Mouse (Mus musculus): Measurements from ENCODE around the gene Clec10a. TPM values are rescaled to one million over a fixed set of nuclear protein-coding genes. Genes with fewer than 3 reads are reported as not detected.

Clec10a gene
- polyA plus RNA-seq (2015; fragmentation: Nextera tagmentation; extraction: Ambion mirVana) = 4.7 and 11.4 TPM in 2 replicates

DNA sequence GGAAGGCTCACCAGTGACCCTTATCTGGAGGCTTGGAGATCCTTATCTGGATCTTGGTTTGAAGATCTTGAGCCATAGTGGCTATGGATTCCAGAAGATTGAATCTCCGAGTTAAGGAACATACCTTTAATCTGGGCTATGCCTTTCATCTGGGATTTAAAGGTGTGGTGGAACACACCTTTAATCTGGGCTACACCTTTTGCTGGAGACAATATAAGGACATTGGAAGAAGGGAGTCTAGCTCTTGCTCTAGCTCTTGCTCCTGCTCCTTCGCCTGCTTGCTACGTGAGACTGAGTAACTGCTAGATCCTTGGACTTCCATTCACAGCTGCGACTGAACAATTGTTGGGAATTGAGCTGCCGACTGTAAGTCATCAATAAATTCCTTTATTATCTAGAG lies at the start of gene Clec10a:
Clec10a (plus strand) TSS at position 301 of the 400 bp plus-strand sequence.

DNA sequence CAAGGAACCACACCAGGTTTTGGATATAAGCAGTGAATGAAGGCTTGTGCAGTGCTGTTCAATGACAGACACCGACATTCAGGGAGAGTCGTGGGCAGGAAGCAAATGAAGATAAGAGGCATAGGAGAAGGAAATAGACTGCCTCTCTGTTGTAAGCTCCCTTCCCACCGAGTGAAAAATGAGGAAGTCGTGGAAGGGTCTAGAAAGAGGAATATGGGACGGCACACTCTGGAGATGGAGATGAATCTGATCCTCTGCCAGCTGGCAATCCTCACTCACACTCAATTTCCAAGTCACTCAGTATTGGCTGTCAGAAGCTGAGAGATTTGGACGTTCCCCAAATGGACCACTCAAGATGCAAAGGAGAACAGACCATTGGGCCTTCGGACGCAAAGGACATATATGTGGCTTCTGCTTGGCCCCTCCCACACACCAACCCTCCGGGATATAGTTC lies 26.0 kb upstream of the Clec10a start, which contains the start of gene Mgl2:
Mgl2 (plus strand) TSS at position 404 of the 454 bp plus-strand sequence.

DNA sequence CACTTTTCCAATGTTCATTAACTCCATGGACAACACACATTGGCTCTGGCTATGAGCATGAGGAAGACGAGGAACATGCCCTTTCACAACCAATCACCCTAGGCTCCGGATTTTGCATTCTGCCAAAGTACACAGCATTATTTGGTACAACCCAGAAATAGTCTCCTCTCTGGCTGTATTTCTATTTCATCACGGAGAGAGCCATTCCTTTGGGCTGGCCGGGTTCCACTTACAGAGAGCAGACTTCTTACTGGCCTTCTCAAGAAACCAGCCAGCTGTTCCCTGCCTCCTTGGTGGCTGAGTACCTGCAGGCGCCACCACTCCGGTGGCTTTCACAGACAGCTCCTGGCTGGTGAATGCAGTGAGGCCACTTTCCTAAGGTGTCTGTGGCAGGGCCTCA lies 56.4 kb downstream of the Clec10a start, which contains the start of gene Slc16a11:
Slc16a11 (plus strand) TSS at position 330 of the 400 bp plus-strand sequence.

Other genes with a start within 250 kb of the Clec10a start
- 41.9 and 42.1 TPM in 2 replicates for gene Gps2, start 242.3 kb upstream of the Clec10a start, polyA plus RNA-seq (2015; fragmentation: Nextera tagmentation; extraction: Ambion mirVana)
- 952 and 1,117 TPM in 2 replicates for gene Eif5a, start 234.2 kb upstream of the Clec10a start, polyA plus RNA-seq (2015; fragmentation: Nextera tagmentation; extraction: Ambion mirVana)
- 0.78 and 0.85 TPM in 2 replicates for gene Ybx2, start 220.4 kb upstream of the Clec10a start, polyA plus RNA-seq (2015; fragmentation: Nextera tagmentation; extraction: Ambion mirVana)
- gene Slc2a4, start 208.0 kb upstream of the Clec10a start, polyA plus RNA-seq (2015; fragmentation: Nextera tagmentation; extraction: Ambion mirVana) = 128 and 138 TPM in 2 replicates
- 0.23 and 0.57 TPM in 2 replicates for gene Cldn7, start 191.4 kb upstream of the Clec10a start, polyA plus RNA-seq (2015; fragmentation: Nextera tagmentation; extraction: Ambion mirVana)
- 42.1 and 46.1 TPM in 2 replicates for gene Ctdnep1, start 175.0 kb upstream of the Clec10a start, polyA plus RNA-seq (2015; fragmentation: Nextera tagmentation; extraction: Ambion mirVana)
- gene Elp5, start 173.7 kb upstream of the Clec10a start, polyA plus RNA-seq (2015; fragmentation: Nextera tagmentation; extraction: Ambion mirVana) = 86.0 and 92.4 TPM in 2 replicates
- 320 and 389 TPM in 2 replicates for gene Gabarap, start 165.1 kb upstream of the Clec10a start, polyA plus RNA-seq (2015; fragmentation: Nextera tagmentation; extraction: Ambion mirVana)
- 31.1 and 33.7 TPM in 2 replicates for gene Phf23, start 160.4 kb upstream of the Clec10a start, polyA plus RNA-seq (2015; fragmentation: Nextera tagmentation; extraction: Ambion mirVana)
- 11.2 and 11.8 TPM in 2 replicates for gene Dvl2, start 155.6 kb upstream of the Clec10a start, polyA plus RNA-seq (2015; fragmentation: Nextera tagmentation; extraction: Ambion mirVana)
- gene Acadvl, start 140.8 kb upstream of the Clec10a start, polyA plus RNA-seq (2015; fragmentation: Nextera tagmentation; extraction: Ambion mirVana) = 311 and 331 TPM in 2 replicates
- 3.3 and 5.3 TPM in 2 replicates for gene Dlg4, start 139.3 kb upstream of the Clec10a start, polyA plus RNA-seq (2015; fragmentation: Nextera tagmentation; extraction: Ambion mirVana)
- gene Asgr1, start 102.1 kb upstream of the Clec10a start, polyA plus RNA-seq (2015; fragmentation: Nextera tagmentation; extraction: Ambion mirVana) = 0.13 and 0.21 TPM in 2 replicates
- gene Asgr2, start 63.6 kb upstream of the Clec10a start, polyA plus RNA-seq (2015; fragmentation: Nextera tagmentation; extraction: Ambion mirVana) = 0.23 and 0.68 TPM in 2 replicates
- 8.2 and 9.7 TPM in 2 replicates for gene Mgl2, start 25.9 kb upstream of the Clec10a start, polyA plus RNA-seq (2015; fragmentation: Nextera tagmentation; extraction: Ambion mirVana)
- 0.37 and 0.59 TPM in 2 replicates for gene Slc16a11, start 56.6 kb downstream of the Clec10a start, polyA plus RNA-seq (2015; fragmentation: Nextera tagmentation; extraction: Ambion mirVana)
- gene Slc16a13, start 64.9 kb downstream of the Clec10a start, polyA plus RNA-seq (2015; fragmentation: Nextera tagmentation; extraction: Ambion mirVana) = 1.3 and 2.4 TPM in 2 replicates
- 6.5 and 8.3 TPM in 2 replicates for gene Bcl6b, start 73.6 kb downstream of the Clec10a start, polyA plus RNA-seq (2015; fragmentation: Nextera tagmentation; extraction: Ambion mirVana)
- gene 0610010K14Rik, start 81.7 kb downstream of the Clec10a start, polyA plus RNA-seq (2015; fragmentation: Nextera tagmentation; extraction: Ambion mirVana) = 70.9 and 85.5 TPM in 2 replicates
- 6.0 and 7.6 TPM in 2 replicates for gene Gm21988, start 83.6 kb downstream of the Clec10a start, polyA plus RNA-seq (2015; fragmentation: Nextera tagmentation; extraction: Ambion mirVana)
- 228 and 235 TPM in 2 replicates for gene Rnasek, start 83.6 kb downstream of the Clec10a start, polyA plus RNA-seq (2015; fragmentation: Nextera tagmentation; extraction: Ambion mirVana)
- 0.91 and 1.7 TPM in 2 replicates for gene Alox12, start 99.2 kb downstream of the Clec10a start, polyA plus RNA-seq (2015; fragmentation: Nextera tagmentation; extraction: Ambion mirVana)
- 0.21 and 0.27 TPM in 2 replicates for gene Alox12e, start 166.4 kb downstream of the Clec10a start, polyA plus RNA-seq (2015; fragmentation: Nextera tagmentation; extraction: Ambion mirVana)
- gene Alox15, start 195.8 kb downstream of the Clec10a start, polyA plus RNA-seq (2015; fragmentation: Nextera tagmentation; extraction: Ambion mirVana) = 0.08 and 0.12 TPM in 2 replicates

All from skeletal muscle tissue, postnatal 0 days (tissue).